Mouse (Mus musculus): ENCODE data around the gene Lrp2. TPM values are rescaled to one million over a fixed set of nuclear protein-coding genes. Genes with fewer than 3 reads are reported as not detected.

Gene Lrp2
- polyA plus RNA-seq, 1 experiment from 2014 or later = 2.9 TPM

GRCm38 (mm10) chr2:69376780-69377179, 209.1 kb downstream of the Lrp2 start:
- H3K9ac ChIP-seq (replicated peaks; ENCODE audit: low read length) = no peak overlapping the region
- no peak overlapping the region for H3K27ac ChIP-seq (replicated peaks; ENCODE audit: low read depth, low read length)
- H3K9me3 ChIP-seq (ENCODE audit: control insufficient read depth, low read length) = no peaks in the 10 kb centered on the region
- H3K27me3 ChIP-seq (ENCODE audit: control insufficient read depth, insufficient read depth, low read length) = no peaks in the 10 kb centered on the region
- ATAC-seq (ENCODE audit: low FRiP score, low TSS enrichment) (no peak), DNase-seq (no peak)
- no peak overlapping the region for H3K4me3 ChIP-seq (replicated peaks; ENCODE audit: low read depth, low read length)
- no peak overlapping the region for H3K4me2 ChIP-seq (ENCODE audit: low read length)
- H3K36me3 ChIP-seq (ENCODE audit: control insufficient read depth, insufficient read depth, low read length) = no peaks in the 10 kb centered on the region
- H3K4me1 ChIP-seq (ENCODE audit: control insufficient read depth, insufficient read depth, low read length) = no peaks in the 10 kb centered on the region
- 93% methylated on average over 2 of the region's 2 CpGs for WGBS

Other genes starting within 250 kb of the Lrp2 start
- gene Abcb11, start 243.4 kb downstream of the Lrp2 start, polyA plus RNA-seq (2014; fragmentation: Nextera tagmentation; extraction: Ambion mirVana) = not detected in 2 replicates
- gene Dhrs9, start 205.6 kb downstream of the Lrp2 start, polyA plus RNA-seq (2014; fragmentation: Nextera tagmentation; extraction: Ambion mirVana) = not detected in 2 replicates
- 19.7 and 21.2 TPM in 2 replicates for gene Bbs5, start 61.1 kb upstream of the Lrp2 start, polyA plus RNA-seq (2014; fragmentation: Nextera tagmentation; extraction: Ambion mirVana)
- gene Klhl41, start 84.1 kb upstream of the Lrp2 start, polyA plus RNA-seq (2014; fragmentation: Nextera tagmentation; extraction: Ambion mirVana) = 0.11 and 0.21 TPM in 2 replicates
- gene Fastkd1, start 127.5 kb upstream of the Lrp2 start, polyA plus RNA-seq (2014; fragmentation: Nextera tagmentation; extraction: Ambion mirVana) = 15.7 and 20.1 TPM in 2 replicates
- gene Ppig, start 136.5 kb upstream of the Lrp2 start, polyA plus RNA-seq (2014; fragmentation: Nextera tagmentation; extraction: Ambion mirVana) = 91.2 and 95.9 TPM in 2 replicates
- 2.5 and 3.0 TPM in 2 replicates for gene Ccdc173, start 203.5 kb upstream of the Lrp2 start, polyA plus RNA-seq (2014; fragmentation: Nextera tagmentation; extraction: Ambion mirVana)
- gene Phospho2, start 203.6 kb upstream of the Lrp2 start, polyA plus RNA-seq (2014; fragmentation: Nextera tagmentation; extraction: Ambion mirVana) = 33.4 and 49.4 TPM in 2 replicates
- gene Klhl23, start 235.9 kb upstream of the Lrp2 start, polyA plus RNA-seq (2014; fragmentation: Nextera tagmentation; extraction: Ambion mirVana) = 75.3 and 85.9 TPM in 2 replicates

Measured in midbrain, embryonic 14.5 days (tissue).